Mouse (Mus musculus): ENCODE measurements around the gene Slc28a1.
"Not testable (repeated sequence)": the region's sequence is repeated elsewhere in the genome, so short reads cannot be mapped to it uniquely, and the experiment has no call there.

Gene Slc28a1

DNA sequence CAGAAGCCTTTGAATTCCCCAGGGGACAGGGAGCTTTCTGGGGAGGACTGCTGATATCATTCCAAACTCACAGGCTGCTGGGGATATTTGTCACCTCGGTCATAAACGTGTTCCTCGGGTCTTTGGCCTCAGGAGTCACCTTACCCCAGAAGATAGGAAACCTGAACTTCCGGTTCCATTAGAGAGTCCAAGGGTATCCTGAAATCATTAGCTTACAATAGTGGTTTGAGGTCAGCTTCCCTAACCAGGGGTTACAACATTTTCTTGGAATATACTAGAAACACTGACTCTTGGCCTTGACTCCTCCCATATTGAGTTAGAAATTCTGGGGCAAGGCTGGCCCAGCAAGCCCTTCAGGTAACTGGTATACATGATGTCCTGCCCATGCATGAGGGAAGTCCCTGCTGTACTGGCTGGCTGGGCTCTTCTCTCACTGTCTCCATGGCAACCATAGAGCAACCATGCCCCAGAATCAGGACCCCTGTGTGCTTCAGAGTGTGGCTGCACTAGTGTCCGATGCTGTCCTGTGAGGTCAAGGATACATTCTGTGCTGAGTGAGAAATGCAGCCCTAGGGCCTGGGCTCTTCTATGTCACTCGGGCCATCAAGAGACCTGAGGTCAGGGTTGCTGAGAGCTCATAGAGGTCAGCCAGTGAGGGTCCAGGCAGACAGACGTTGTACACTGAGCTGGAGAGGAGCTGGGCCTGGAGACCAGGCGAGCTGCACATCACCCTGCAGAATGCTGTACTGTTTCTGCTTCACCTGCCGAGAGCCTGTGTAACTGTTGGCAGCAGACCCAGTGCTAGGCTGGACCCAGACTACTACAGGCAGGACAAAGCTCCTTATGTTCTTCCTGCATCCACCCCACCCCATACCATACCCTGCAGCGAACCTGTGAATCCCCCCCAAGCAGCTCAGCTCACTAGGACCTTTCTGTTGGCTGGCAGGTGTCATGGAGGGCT is 10.9 kb downstream of the Slc28a1 start:
- DNase-seq, result peak; percentile 92

DNA sequence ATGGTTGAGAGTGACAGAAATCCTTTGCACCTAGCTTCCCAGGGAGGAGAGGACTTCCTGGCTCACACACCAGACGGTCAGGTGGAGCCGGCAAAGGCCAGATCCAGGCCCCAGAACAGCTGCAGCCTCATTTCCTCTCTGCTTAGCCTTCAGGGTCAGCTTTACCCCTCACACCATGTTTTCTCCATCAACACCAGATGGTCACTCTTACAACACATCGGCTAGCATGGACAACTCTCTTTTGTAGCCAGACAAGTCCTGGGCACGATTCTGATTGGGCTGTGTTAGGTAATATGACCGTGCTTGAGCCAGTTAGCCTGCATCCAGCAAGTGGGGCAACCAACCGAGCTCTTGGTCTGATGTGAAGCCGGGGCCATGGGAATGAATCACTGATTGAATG is 17.3 kb downstream of the Slc28a1 start:
- peak; percentile 99 for DNase-seq

DNA sequence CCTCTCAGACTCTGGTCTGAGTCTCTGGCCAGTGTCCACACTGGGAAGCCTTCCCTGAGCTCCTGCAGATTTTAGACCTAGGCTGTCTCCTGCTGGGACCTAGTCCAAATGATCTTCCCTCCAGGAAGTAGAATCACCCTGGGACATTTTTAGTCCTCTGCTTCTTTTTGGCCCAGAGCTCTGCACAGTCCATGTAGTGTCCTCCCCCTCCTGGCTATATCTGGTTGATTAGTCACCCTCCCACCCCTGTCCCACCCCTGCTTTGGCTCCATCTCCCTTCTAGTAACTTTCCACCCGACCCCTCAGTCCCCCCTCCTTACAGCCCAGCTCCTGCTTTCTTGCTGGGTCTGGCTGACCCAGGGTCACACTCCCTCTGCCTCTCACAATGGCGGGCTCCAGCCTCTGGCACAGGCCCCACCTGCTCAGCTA is 18.3 kb downstream of the Slc28a1 start:
- DNase-seq, result peak; percentile 98

DNA sequence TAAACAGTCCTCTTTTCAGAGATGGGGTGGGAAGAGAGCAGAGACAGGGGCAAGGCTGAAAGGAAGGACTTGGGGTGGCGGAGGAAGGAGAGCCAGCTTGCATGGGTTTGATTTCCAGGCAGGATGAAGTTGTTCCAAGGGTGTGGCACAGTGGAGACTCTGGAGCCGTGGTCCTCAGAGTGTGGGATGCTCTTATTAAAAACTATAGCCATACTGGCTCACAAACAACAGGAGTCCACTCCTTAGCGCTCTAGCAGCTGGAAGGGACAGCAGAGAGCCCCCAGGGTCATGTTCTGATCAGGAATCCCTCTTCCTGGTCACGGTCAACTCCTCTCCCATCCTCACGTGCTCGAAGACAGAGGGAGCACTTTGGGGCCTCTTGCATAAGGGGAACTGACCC is 18.8 kb downstream of the Slc28a1 start:
- DNase-seq, result peak; percentile 96

DNA sequence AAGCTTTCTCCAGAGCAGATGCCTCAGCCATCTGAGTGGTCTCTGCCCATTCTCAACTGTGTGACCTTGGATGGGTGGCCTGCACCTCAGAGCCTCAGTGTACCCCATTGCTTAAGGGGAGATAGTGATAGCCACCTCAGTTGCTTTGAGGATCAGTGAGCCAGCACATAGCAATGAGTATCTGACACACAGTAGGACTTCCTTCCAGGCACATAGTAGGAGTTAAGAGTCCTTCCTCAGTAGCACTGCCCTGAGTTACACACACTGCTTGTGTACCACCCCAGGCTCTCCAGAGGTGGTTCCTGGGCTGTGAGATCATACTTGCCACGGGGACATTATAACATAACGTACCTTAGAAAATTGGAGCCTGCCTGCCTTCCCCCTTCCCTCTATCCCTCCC is 19.3 kb downstream of the Slc28a1 start:
- no peak for DNase-seq

DNA sequence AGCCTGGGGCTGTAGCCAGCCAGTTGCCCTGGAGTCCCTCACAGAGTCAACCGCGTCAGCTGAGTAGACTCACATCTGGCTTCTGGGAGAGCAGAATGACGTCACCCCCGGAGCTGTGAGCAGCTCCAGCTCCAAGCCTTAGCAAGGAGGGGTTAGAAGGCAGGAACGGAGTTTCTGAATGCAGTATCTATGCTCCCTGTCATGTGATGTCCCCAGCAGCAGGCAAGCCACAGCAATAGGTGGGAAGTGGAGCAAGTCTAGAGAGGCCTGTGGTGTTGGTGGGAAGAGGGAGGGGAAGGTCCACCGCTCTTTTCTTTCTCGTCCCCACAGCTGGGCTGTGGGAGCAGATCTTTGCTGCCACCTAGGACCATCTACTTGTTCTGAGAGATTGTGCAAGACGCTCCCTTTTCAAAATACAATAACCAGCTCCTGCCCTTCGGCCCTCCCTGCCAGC is 20.0 kb downstream of the Slc28a1 start:
- peak; percentile 99 for DNase-seq

DNA sequence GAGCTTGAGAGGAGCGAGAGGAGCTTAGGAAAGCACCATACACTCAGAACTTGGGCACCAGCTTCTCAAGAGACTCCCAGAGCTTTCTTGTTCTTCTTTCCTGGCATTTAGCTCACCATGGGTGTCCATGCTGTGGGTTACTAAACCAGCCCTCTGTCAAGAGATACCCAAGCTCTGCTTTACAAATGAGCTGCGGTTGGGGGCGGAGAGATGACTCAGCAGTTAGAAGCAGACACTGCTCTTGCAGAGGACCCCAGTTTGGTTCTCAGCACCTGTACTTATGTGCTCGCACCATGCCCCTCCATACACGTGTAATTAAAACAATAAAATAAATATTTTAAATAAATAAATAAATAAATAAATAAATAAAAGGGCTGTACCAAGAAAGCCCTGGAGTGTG is 22.7 kb downstream of the Slc28a1 start:
- DNase-seq, result no peak

DNA sequence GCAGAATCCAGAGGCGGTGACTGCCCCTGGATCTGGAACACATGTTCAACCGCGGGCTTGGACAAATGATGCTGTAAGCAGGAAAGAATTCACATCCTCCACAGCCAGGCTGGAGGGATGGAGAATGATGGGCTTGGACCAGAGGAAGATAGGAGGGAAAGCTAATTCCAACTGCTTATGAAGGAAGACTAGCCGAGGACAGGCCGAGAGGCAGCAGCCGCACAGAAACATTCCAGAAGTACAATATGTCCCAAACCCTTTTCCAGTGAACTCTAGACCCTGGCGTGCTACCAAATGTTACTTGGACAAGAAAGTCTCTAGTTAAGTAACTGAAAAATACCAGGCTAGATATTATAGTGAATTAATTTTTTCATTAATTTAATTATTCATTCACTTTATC is 24.5 kb downstream of the Slc28a1 start:
- DNase-seq, result peak; percentile 99

DNA sequence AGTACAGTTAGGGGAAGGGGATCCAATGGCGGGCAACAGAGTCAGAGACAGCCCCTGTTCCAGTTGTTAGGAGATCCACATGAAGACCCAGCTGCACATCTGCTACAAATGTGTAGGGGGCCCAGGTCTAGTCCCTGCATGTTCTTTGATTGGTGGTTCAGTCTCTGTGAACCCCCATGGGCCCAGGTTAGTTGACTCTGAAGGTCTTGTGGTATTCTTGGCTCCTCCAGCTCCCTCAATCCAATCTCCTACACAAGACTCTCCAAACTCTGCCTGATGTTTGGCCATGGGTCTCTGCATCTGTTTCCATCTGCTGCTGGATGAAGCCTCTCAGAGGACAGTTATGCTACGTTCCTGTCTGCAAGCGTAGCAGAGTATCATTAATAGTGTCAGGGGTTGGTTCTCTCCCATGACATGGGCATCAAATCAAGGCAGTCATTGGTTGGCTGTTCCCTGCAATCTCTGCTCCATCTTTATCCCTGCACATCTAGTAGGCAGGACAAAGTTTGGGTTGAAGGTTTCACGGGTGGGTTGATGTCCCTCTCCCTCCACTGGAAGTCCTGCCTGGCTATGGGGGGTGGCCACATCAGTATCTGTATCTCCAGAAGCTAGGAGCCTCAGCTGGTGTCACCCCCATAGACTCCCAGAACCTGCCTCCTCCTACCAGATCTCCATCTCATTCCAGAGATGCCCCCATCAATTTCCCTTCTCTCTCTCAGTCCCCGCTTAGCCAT is 25.2 kb downstream of the Slc28a1 start:
- DNase-seq, result peak; percentile 94

DNA sequence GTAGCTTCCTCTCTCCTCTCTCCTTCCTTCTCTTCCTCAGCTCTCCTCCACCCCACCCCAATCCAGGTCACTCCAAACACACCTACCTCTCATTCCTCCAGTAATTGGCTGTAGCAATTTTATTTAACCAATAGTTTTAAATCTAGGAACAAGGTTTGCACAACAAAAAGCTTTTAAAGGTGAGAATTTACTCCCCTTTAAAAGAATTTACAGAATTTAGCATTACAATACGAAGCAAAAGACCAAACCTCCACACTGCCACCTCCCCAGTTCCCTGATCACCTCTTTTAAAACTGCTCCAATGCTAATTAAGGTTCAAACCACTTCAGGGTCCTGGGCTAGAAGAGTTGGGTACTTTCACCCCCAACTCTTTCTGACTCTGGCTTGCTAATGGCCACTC is 26.9 kb downstream of the Slc28a1 start:
- no peak for DNase-seq

DNA sequence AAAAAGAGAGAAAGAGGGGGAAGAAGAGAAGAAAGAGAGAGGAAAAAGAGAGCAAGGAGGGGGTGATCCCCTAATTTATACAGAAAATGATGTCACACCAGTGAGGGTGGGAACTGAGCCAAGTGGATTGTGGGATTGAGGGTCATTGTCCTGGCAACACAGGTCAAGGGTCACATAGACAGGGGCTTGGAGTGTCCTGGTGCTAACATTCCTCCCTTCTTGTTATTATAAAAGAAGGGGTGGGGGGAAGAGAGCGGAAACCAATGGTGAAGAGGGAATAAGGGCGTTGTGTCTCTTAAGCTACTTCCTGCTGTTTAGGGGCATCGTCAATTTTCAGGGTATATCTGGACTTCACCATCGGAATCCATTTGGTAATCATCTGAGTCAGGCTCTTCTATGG is 28.5 kb downstream of the Slc28a1 start:
- not testable (repeated sequence) for DNase-seq

DNA sequence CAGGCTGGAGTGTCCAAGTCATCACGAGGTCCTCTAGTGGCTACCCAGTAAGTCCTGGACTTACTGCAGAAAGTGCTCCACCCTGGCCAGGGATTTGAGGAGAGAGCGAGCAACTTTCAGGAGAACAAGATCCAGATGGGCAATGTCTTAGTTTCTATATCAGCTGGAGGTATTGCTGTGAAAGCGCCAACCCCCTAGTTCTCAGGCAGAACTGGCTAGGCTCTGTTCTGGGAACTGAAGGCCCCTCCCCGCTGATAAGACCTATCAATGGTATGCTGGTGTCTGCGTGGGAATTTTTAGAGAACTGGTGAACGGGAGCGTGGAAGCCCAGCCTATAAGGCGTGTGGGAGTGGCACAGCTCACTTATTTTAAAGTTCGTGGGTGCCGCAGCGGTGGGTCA is 35.2 kb downstream of the Slc28a1 start:
- peak; percentile 97 for DNase-seq

DNA sequence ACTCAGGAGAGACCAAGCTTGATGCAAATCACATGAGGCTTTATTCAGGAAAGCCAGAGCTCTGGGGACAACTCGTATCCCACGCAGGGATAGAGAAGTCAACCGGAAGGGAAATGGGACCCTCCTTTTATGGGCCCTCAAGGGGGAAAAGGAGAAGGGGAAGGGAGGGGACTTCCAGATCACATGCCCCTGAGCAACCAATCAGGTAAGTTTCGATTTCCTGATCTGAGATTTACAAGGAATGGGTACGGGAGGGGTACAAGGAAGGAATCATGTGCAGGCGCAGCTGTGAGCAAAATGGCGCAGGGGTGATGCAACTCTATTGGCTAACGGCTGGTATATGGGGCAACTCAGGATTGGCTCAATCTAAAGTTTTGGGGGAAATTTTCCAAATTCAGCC is 36.6 kb downstream of the Slc28a1 start:
- DNase-seq, result peak; percentile 30

DNA sequence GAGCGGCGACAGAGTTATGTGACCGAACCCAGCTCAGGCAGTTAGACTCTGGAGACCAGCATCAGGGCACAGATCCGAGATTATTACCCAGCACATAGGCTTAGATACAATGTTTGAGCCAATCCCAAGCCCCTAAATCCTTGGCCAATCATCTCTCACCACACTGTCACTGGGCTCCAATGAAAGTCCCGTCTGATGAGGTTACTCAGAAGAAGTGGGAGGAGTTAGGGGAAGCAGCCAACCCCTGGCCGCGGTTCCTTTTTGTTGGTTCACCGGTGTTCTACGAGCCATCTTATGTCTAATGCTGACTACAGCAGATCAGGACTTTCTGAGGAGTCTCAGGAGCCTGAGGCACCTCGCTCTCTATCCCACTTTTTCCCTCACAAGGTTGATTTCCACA is 37.7 kb downstream of the Slc28a1 start:
- DNase-seq, result peak; percentile 75

DNA sequence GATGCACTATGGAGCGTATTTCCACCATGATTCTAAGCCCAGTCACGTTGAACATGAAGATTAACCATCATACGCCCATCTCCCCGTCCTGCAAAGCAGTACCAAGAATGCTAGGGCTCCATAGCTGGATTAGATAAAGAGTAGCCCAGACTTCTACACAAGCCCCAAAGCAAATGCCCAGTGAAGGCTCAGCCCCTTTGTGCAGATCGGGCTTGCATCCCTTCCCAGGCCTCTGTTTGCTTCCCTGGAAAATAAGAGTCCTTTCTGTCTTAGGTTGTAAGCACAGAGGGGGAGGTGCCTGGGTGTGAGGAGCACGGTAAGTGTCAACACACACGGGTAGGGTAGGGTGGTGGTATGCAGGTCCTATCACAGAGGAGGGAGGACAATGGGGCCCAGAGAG is 38.2 kb downstream of the Slc28a1 start:
- peak; percentile 81 for DNase-seq

DNA sequence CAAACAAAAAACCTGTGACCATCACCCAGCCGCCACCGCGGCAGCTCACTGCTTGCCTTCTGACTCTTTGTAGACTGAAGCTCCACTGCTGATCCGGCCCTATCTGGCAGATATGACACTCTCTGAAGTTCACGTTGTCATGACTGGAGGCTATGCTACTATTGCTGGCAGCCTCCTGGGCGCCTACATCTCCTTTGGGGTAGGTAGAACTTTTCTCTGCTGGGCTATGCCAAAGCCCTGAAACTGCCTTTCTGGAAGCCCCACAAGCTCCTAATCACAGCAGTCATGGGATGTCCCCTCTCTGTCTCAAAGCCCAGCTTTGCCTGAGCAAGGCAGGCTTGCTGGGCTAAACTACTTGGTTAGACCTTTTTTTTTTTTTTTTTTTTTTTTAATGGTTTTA is 38.7 kb downstream of the Slc28a1 start:
- peak; percentile 81 for DNase-seq

DNA sequence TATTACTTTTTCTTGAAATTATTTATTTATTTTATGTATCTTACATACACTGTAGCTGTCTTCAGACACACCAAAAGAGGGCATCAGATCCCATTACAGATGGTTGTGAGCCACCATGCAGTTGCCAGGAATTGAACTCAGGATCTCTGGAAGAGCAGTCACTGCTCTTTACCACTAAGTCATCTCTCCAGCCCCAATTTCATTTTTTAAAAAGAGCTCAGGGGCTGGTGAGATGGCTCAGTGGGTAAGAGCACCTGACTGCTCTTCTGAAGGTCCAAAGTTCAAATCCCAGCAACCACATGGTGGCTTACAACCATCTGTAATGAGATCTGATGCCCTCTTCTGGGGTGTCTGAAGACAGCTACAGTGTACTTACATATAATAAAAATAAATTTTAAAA is 39.6 kb downstream of the Slc28a1 start:
- DNase-seq, result not testable (repeated sequence)

DNA sequence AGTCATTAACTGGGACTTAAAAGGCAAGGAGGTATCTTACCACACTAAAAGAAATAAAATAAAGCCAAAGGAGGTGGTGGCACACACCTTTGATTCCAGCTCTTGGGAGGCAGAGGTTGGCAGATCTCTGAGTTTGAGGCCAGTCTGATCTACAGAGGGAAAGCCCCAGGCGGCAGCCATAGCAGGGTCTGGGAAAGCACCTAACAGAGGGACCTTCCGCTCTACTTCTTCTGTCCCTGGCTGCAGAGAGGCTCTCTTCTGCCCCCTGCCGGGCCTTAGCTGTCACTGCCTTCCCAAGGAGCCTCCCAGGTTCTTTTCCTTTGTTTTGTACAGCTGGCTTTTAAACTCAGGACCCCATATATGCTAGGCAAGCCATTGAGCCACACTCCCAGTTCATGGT is 40.4 kb downstream of the Slc28a1 start:
- DNase-seq, result peak; percentile 95

DNA sequence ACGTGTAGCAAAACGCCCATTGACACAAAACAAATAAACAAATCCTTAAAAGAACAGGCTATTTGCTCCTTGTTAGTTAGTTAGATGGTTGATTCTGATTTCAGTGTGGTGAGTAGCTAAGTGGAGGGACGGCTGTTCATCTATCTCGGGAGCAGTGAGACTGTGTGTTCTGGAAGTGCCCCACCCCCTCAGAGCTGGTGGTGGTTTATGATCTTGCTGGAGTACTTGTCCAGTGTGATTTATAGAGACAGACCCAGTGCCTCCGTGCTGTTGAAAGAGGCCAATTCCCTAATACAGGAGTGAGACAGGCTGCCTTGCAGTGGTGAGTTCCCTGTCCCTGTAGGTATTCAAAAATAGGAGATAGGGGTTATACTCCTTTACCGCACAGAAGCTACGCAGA is 44.3 kb downstream of the Slc28a1 start:
- no peak for DNase-seq

DNA sequence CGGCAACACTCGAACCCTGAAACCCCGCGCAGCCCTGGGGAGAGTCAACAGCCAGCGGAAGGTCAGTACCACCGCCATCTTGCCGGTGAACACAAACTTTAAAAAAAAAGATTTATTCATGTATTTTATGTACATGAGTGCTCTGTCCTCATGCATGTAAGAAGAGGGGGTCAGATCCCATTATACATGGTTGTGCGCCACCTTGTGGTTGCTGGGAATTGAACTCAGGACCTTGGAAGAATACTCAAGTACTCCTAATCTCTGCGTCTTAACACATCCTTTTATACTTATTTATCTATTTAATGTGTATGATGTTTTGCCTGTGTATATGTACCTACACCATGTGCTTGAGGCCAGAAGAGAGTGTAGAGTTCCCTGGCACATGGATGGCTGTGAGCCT is 47.1 kb downstream of the Slc28a1 start:
- DNase-seq, result no peak

DNA sequence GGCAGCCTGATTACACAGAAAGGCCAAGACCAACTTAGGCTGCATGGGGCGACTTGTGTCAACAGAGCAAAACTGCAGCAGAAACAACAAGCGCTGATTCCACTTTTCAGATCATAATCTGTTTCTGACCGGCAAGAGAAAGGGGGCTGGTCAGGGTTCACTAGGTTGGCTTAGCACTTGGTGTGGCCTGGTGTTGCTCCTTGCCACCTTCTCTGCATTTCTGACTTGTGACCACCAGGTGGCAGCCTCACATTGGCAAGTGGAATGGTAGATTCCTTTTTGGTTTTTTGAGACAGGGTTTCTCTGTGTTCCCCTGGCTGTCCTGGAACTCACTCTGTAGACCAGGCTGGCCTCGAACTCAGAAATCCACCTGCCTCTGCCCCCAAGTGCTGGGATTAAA is 47.7 kb downstream of the Slc28a1 start:
- peak; percentile 95 for DNase-seq

DNA sequence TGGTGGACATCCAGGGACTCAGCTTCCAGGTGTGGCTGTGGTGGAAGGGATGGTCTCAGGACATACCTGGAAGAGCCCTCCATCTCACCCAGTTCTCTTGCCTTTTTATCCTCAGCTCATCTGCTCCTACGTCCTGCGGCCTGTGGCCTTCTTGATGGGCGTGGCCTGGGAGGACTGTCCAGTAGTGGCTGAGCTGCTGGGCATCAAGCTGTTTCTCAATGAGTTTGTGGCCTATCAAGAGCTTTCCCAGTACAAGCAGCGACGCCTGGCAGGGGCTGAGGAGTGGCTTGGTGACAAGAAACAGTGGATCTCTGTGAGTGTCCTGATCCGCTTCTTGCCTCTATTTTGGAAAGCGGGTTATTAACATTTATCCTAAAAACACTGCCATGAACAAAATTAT is 49.8 kb downstream of the Slc28a1 start:
- no peak for DNase-seq

DNA sequence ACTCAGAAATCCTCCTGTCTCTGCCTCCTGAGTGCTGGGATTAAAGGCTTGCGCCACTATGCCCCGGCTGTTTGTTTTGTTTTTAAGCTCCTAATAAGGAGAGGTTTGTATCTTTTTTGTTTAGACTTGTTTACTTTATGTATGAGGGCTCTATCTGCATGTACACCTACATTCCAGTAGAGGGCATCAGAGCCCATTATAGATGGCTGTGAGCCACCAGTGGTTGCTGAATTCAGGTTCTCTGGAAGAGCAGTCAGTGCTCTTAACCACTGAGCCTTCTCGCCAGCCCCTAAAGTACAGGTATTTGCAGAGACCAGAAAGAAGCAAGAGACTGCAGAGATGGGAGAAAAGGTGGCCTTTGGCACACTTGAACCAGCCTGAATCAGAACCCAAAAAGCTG is 52.5 kb downstream of the Slc28a1 start:
- DNase-seq, result no peak

DNA sequence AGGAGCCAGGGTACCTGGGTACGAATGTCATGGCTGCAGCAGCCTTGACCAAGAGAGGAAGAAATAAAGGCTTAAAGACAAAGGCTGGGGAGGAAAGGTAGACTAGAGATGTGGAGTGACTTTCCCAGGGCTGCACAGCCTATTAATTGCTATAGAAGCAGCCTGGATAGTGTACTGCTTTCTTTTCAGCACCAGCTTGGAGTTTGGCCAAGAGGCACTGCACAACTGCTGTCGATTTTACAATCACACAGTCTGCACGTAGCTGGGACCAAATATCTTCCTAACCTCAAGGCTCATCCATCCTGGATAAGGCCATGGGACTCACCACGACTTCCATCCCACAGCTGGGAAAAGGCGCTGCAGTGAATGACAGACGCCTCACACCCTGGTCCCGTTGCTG is 54.8 kb downstream of the Slc28a1 start:
- no peak for DNase-seq

Measured in heart, adult 11 months (tissue).